Comparison of ENCODE assay signal across 17 mouse cellular contexts in the genomic region with DNA sequence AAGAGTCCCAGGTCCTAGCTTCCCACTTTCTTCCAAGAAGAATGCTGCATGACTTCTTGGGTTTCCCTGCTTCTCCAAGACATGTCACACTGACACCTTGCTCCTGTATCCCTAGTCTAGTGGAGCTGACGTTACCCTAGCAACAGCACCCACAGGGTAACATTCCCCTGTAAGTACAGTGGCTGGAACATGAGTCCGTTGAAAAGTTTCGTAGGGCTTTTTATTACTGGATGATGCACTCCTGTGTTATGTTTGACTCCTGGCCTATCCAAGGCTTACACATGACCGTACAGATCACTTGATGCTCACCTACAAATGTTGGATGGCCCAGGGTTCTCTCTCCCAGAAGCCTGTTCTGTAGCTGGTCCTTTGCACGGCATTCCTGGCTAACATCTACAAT.
DNase-seq lines count a peak whose midpoint lies in the region; TF ChIP-seq lines count a peak whose summit lies in the region.
"Had no signal": no experiment of that assay in that cellular context is flagged by ENCODE, and none has a peak within 500 bp of the region (broad histone marks: within the 10 kb centered on the region; RNA-seq: fewer than 3 reads in every experiment).

No protein-coding gene starts in this region.

- H3K4me3 ChIP-seq in gastrocnemius, adult 2 months = peak overlapping the region; percentile 52

- peak; percentile 51 for DNase-seq in gastrocnemius, adult 18-20 months (ENCODE audit: low spot score)
- no peak for DNase-seq in gastrocnemius, postnatal 14 days
- peak; percentile 26 for DNase-seq in gastrocnemius, adult 2 months
- DNase-seq in gastrocnemius, adult 8-10 months (ENCODE audit: low spot score in 2 of 2) = no peak
- DNase-seq in gastrocnemius, postnatal 25 days = peak; percentile 18
- no peak for DNase-seq in gastrocnemius, postnatal 4 days (ENCODE audit: low spot score in 2 of 2)
- DNase-seq in skeletal muscle tissue, adult 2 months (ENCODE audit: low read depth, low spot score) = peak; percentile 76
- DNase-seq in thymus, postnatal 36 days = no peak
- DNase-seq: adrenal gland, adult 2 months; adrenal gland, adult 8-10 months; adrenal gland, postnatal 10 days; adrenal gland, postnatal 14 days; adrenal gland, postnatal 25 days; adrenal gland, postnatal 36 days; B cell, adult 2 months; cerebellum, adult 11 months; cerebellum, adult 11-12 months had no signal

- TF ChIP-seq CTCF in gastrocnemius, adult 2 months (IDR thresholded peaks at IDR 0.05) = no peak

- peak overlapping the region; percentile 85 for H3K27ac ChIP-seq in gastrocnemius, adult 2 months

- intact Hi-C loops in gastrocnemius, postnatal 14 days (cut with DNase I; ENCODE audit: low total_unique reads) = no loop called here
- intact Hi-C loops in gastrocnemius, adult 2 months (cut with DNase I) = loop anchor here (5.0 to 10.0 kb wide), 2 partner anchors 312 to 400 kb away; no protein-coding TSS in a partner anchor

Comparison
In these comparisons a context has a peak if more than half of its experiments do, and no peak if none do; other contexts are left out.
1. DNase-seq: peak in gastrocnemius, adult 18-20 months (single experiment), gastrocnemius, adult 2 months (single experiment), gastrocnemius, postnatal 25 days (single experiment) and skeletal muscle tissue, adult 2 months (single experiment); none in gastrocnemius, postnatal 14 days (single experiment), gastrocnemius, adult 8-10 months (0 of 2), gastrocnemius, postnatal 4 days (0 of 2) and thymus, postnatal 36 days (0 of 2).